Mouse (Mus musculus): Measurements from ENCODE around the gene Nes. TPM values are rescaled to one million over a fixed set of nuclear protein-coding genes. Genes with fewer than 3 reads are reported as not detected.

Nes gene
- total RNA-seq, 1 experiment, result 29.4 TPM

DNA sequence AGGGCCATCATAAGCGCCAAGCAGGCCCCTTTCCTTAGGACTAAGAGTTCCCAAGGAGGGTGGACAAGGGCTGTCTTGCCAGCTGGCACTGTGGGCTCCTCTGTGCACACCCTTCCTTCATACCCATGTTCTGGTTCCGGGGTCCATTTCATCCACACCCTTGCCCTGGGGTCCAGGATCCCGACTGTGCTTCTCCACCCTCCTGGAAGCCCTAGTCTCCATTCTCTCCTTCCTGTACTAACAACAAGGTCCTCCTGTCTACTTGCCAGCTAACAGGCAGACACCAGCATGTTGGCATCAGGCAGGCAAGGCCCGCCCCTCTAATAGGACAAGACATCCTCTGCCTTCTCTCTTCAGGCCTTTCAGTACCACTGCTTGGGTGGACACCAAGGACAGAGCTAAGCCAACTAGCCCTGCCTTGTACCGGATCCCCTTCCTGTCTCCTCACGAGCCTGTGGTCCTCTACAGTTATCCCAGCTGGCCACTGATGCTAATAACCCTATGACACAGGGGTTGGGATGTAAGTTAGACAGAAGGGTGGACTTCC, 10.4 kb downstream of the Nes start:
- Histone ChIP-seq H3K27ac (ENCODE audit: insufficient read depth, low read depth, low read length, poor library complexity, severe bottlenecking) (no peak overlapping the region), H3K9ac (ENCODE audit: insufficient read depth, low read depth, low read length, poor library complexity, severe bottlenecking) (no peak overlapping the region), H3K36me3 (ENCODE audit: control insufficient read depth, insufficient read depth, low read length, poor library complexity, severe bottlenecking) (no peaks in the 10 kb centered on the region), H3K9me3 (ENCODE audit: control insufficient read depth, insufficient read depth, low read depth, low read length) (no peaks in the 10 kb centered on the region), H3K4me3 (ENCODE audit: insufficient read depth in 1 of 2, low read depth in 1 of 2, low read length in 2 of 2, poor library complexity in 1 of 2, severe bottlenecking in 1 of 2) (no peak overlapping the region), H3K4me1 (ENCODE audit: control insufficient read depth in 2 of 2, insufficient read depth in 2 of 2, low read length in 2 of 2, poor library complexity in 1 of 2) (peaks cover 2 to 12% of the 10 kb centered on the region in 2 experiments; a peak in 2 of 4 replicates)
- in situ Hi-C loops (cut with MboI; ENCODE audit: low sequenced_read_pairs in 2 of 2, unreplicated experiment in 2 of 2), result no loop called here
- TF ChIP-seq HCFC1 (IDR thresholded peaks at IDR 0.05; ENCODE audit: borderline replicate concordance, insufficient read depth, low read length) (no peak), ZNF384 (IDR thresholded peaks at IDR 0.05; ENCODE audit: low read depth, low read length) (no peak), CHD2 (IDR thresholded peaks at IDR 0.05; ENCODE audit: low read depth, low read length) (no peak), MAFK (IDR thresholded peaks at IDR 0.05; ENCODE audit: insufficient read depth, low read depth, low read length) (no peak), ZC3H11A (IDR thresholded peaks at IDR 0.05; ENCODE audit: borderline replicate concordance, low read depth, low read length) (no peak)
- no peak for DNase-seq (ENCODE audit: low read depth, low spot score)

DNA sequence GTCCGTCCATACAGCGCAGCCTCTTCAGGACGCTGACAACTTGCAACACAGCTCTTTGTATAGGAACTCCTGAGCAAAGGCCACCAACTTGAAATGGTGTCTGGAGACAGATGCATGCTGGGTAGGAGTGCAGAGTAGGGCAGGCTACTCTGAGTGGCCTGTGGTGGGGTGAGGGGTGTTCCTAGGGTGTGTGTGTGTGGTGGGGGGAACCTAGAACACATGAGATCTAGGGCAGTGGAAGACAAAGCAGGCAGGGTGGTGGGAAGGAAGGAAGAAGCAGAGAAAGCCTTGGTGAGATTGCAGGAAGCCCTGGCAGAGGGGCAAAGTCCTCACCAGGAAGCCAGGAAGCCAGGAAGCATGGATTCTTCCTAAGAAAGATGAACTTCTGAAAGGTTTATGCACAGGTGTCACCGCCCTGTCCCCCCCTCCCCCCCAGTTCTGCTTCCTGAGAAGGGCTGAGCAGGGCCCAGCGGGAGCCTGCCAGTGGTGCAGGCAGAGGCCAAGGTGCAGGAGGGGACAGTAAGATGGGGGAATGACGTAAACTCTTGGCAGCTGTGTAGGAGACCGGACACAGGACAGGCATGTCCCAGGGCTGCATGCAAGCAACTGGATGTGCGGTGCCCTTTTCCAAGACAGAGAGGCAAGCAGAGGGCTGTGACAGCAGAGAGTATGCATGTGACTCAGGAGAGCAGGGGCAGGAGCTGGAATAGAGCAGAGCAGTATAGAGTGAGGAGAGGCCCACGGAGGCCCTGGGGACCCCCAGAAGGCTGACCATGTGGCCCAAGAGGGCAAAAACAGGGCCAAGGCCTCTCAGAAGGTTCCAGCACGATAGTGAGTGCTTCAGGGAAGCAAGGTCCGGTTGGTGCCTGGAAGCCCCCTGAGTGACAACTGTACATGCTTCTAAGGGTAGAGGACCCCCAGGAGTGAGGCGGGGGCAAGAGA, 11.3 kb downstream of the Nes start:
- Histone ChIP-seq H3K4me1 (ENCODE audit: control insufficient read depth in 2 of 2, insufficient read depth in 2 of 2, low read length in 2 of 2, poor library complexity in 1 of 2) (peaks cover 2 to 17% of the 10 kb centered on the region in 2 experiments; a peak in 2 of 4 replicates), H3K4me3 (ENCODE audit: insufficient read depth in 1 of 2, low read depth in 1 of 2, low read length in 2 of 2, poor library complexity in 1 of 2, severe bottlenecking in 1 of 2) (0 out of 4 replicates have a peak overlapping the region, but pooled peaks of 1 of the 2 experiments have one; percentile 21), H3K36me3 (ENCODE audit: control insufficient read depth, insufficient read depth, low read length, poor library complexity, severe bottlenecking) (no peaks in the 10 kb centered on the region), H3K27ac (ENCODE audit: insufficient read depth, low read depth, low read length, poor library complexity, severe bottlenecking) (no peak overlapping the region), H3K9ac (ENCODE audit: insufficient read depth, low read depth, low read length, poor library complexity, severe bottlenecking) (no peak overlapping the region), H3K9me3 (ENCODE audit: control insufficient read depth, insufficient read depth, low read depth, low read length) (no peaks in the 10 kb centered on the region)
- TF ChIP-seq MAFK (IDR thresholded peaks at IDR 0.05; ENCODE audit: insufficient read depth, low read depth, low read length), result no peak
- no peak for TF ChIP-seq ZNF384 (IDR thresholded peaks at IDR 0.05; ENCODE audit: low read depth, low read length)
- TF ChIP-seq ZC3H11A (IDR thresholded peaks at IDR 0.05; ENCODE audit: borderline replicate concordance, low read depth, low read length), result no peak
- no peak for TF ChIP-seq HCFC1 (IDR thresholded peaks at IDR 0.05; ENCODE audit: borderline replicate concordance, insufficient read depth, low read length)
- in situ Hi-C loops (cut with MboI; ENCODE audit: low sequenced_read_pairs in 2 of 2, unreplicated experiment in 2 of 2), result no loop called here
- DNase-seq (ENCODE audit: low read depth, low spot score), result no peak

DNA sequence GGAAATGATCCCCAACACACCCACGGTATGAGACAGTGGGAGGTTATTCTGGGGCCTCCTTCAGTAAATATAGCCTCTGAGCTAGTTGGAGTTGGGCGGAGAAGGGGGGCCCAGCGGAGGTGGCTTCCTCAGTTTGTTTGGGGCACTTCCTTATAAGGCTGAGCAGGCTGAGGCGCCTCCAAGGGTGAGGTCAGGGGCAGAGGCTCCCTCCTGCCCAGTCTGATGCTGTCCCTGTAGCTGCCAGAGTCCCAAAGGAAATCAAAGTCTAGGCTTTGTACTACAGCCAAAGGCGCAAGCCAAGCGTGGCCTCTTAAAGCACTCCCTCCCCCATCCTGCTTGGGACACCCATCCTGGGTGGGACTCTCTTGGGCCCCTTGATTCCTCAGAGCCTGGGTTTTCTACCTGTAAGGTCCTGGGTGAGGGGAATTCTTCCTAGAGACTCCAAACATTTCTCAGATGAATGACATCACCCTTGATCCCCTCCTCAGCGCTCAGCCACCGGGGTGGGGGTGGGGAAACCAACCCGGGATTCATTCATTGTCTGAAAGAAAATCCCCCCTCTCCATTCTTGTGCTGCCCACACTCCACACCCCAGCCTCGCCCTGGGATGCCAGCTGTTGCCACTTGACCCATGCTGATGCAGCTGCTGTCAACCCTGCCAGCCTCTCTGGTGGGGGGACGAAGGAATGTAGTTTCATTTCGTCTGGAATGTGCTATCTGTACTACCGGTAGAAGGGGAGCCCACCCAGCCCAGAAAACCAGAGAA, 12.1 kb downstream of the Nes start:
- Histone ChIP-seq H3K4me1 (ENCODE audit: control insufficient read depth in 2 of 2, insufficient read depth in 2 of 2, low read length in 2 of 2, poor library complexity in 1 of 2) (peaks cover 2 to 21% of the 10 kb centered on the region in 2 experiments; a peak in 2 of 4 replicates), H3K4me3 (ENCODE audit: insufficient read depth in 1 of 2, low read depth in 1 of 2, low read length in 2 of 2, poor library complexity in 1 of 2, severe bottlenecking in 1 of 2) (0 out of 4 replicates have a peak overlapping the region, but pooled peaks of 1 of the 2 experiments have one; percentile 21), H3K9me3 (ENCODE audit: control insufficient read depth, insufficient read depth, low read depth, low read length) (no peaks in the 10 kb centered on the region), H3K36me3 (ENCODE audit: control insufficient read depth, insufficient read depth, low read length, poor library complexity, severe bottlenecking) (no peaks in the 10 kb centered on the region), H3K27ac (ENCODE audit: insufficient read depth, low read depth, low read length, poor library complexity, severe bottlenecking) (no peak overlapping the region), H3K9ac (ENCODE audit: insufficient read depth, low read depth, low read length, poor library complexity, severe bottlenecking) (no peak overlapping the region)
- in situ Hi-C loops (cut with MboI; ENCODE audit: low sequenced_read_pairs in 2 of 2, unreplicated experiment in 2 of 2), result no loop called here
- no peak for DNase-seq (ENCODE audit: low read depth, low spot score)
- no peak for TF ChIP-seq CHD2 (IDR thresholded peaks at IDR 0.05; ENCODE audit: low read depth, low read length)
- no peak for TF ChIP-seq HCFC1 (IDR thresholded peaks at IDR 0.05; ENCODE audit: borderline replicate concordance, insufficient read depth, low read length)
- no peak for TF ChIP-seq ZNF384 (IDR thresholded peaks at IDR 0.05; ENCODE audit: low read depth, low read length)
- no peak for TF ChIP-seq ZC3H11A (IDR thresholded peaks at IDR 0.05; ENCODE audit: borderline replicate concordance, low read depth, low read length)
- no peak for TF ChIP-seq MAFK (IDR thresholded peaks at IDR 0.05; ENCODE audit: insufficient read depth, low read depth, low read length)

DNA sequence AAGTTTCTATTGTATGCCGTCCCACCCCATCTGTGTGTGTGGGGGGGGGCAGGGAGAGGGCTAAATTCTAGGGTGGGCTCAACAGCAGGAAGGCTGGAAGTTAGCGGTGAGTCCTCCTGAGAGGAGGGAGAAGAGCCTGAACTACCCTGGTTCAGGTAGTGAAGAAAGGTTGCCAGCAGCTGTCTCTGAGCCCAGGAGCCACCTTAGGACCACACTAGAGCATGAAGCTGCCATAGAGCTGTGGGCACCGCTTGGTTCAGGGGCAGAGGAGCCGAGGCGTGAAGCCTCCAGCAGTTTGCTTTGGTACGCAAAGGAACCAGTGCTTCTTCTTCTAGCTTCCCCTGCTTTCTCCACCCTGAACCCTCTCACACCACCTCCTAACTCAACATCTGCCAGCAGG, 12.7 kb downstream of the Nes start:
- Histone ChIP-seq H3K9me3 (ENCODE audit: control insufficient read depth, insufficient read depth, low read depth, low read length) (no peaks in the 10 kb centered on the region), H3K4me1 (ENCODE audit: control insufficient read depth in 2 of 2, insufficient read depth in 2 of 2, low read length in 2 of 2, poor library complexity in 1 of 2) (peaks cover 2 to 23% of the 10 kb centered on the region in 2 experiments; a peak in 2 of 4 replicates), H3K4me3 (ENCODE audit: insufficient read depth in 1 of 2, low read depth in 1 of 2, low read length in 2 of 2, poor library complexity in 1 of 2, severe bottlenecking in 1 of 2) (no peak overlapping the region), H3K27ac (ENCODE audit: insufficient read depth, low read depth, low read length, poor library complexity, severe bottlenecking) (no peak overlapping the region), H3K36me3 (ENCODE audit: control insufficient read depth, insufficient read depth, low read length, poor library complexity, severe bottlenecking) (no peaks in the 10 kb centered on the region), H3K9ac (ENCODE audit: insufficient read depth, low read depth, low read length, poor library complexity, severe bottlenecking) (no peak overlapping the region)
- in situ Hi-C loops (cut with MboI; ENCODE audit: low sequenced_read_pairs in 2 of 2, unreplicated experiment in 2 of 2), result no loop called here
- TF ChIP-seq MAFK (IDR thresholded peaks at IDR 0.05; ENCODE audit: insufficient read depth, low read depth, low read length) (no peak), ZC3H11A (IDR thresholded peaks at IDR 0.05; ENCODE audit: borderline replicate concordance, low read depth, low read length) (no peak), CHD2 (IDR thresholded peaks at IDR 0.05; ENCODE audit: low read depth, low read length) (no peak), HCFC1 (IDR thresholded peaks at IDR 0.05; ENCODE audit: borderline replicate concordance, insufficient read depth, low read length) (no peak), ZNF384 (IDR thresholded peaks at IDR 0.05; ENCODE audit: low read depth, low read length) (no peak)
- no peak for DNase-seq (ENCODE audit: low read depth, low spot score)

Measured in ES-E14 (cell line).